Mouse (Mus musculus) adrenal gland, postnatal 14 days (tissue): ENCODE measurements around the gene Lsm14b. TPM values are rescaled to one million over a fixed set of nuclear protein-coding genes. Genes with fewer than 3 reads are reported as not detected.

ENCODE experiments used
- DNase-seq: peaks from one replicate; pipeline ENCODE4 v3.0.0; 2021; ENCODE audit warnings: mixed read lengths
- long read RNA-seq, 2 experiments: library from polyadenylated mRNA; stranded (forward); transcript quantifications; one replicate each; pipeline ENCODE4 v2.0.0; 2021
- total RNA-seq: library from RNA; stranded (reverse); gene quantifications from 2 replicates; pipeline ENCODE4 v1.2.3, GENCODE M21; 2021

Gene Lsm14b
- total RNA-seq, result 36.0 and 36.8 TPM in 2 replicates
- long read RNA-seq, experiment 1, partial matches to known transcripts, result 0 of 1 reads
- long read RNA-seq, experiment 1, other reads (novel, unspliced or antisense), result 1 of 1 reads
- long read RNA-seq, experiment 2, partial matches to known transcripts, result 0 of 6 reads
- long read RNA-seq, experiment 2, other reads (novel, unspliced or antisense), result 4 of 6 reads

DNA sequence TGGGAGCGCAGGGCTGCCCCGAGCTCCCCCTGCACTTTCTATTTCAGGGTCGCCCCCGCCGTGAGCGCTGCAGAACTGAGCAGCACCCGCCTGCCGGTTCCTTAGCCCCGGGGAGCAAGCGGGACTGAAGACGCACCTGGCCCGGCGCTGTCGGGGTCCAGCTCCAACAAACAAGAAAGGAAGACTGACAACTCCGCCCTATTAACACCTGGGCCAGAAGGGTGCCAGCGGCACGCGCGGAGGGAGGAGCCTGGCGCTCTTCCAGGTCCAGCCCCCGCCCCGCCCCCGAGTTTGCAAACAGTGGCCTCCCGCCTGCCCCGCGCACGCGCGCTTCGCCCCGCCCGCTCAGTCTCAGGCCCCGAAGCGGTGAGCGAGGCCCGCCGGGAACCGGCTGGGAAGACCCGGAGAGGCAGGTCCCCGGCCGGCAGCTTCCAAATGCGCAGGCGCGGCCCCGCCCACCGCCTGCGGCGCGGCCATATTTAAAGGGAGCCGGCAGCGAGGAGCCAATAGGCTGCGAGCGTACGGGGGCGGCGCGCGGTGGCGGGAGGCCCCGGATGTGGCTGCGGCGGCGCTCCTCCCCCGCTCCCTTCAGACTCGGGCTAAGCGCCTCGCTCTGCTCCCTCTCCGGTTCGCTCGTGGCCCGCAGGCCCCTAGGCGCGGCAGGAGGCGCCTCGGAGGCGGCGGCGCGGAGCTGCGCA, at the start of gene Lsm14b:
Gene Lsm14b (plus strand): TSS at position 587 of the 698 bp plus-strand sequence.
- peak; percentile 100 for DNase-seq

GRCm38 (mm10) chr2:179975851-179976250, 48.9 kb upstream of the Lsm14b start:
- peak; percentile 50 for DNase-seq

DNA sequence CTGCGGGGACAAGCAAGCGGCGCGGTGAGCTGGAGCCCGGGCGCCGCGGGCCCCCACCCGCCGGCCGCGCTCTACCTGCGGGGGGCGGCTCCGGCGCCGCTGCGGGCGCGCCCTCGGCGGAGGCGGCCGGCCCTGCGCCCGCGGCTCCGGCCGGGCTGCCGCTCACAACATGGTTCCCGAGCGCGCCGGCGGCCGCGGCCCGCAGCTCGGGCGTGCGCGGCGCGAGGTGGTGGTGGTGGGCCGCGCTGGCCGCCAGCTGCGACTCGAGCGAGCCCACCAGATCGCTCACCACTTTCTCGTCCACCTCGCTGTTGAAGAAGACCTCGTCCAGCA, 48.5 kb upstream of the Lsm14b start:
- no peak for DNase-seq

DNA sequence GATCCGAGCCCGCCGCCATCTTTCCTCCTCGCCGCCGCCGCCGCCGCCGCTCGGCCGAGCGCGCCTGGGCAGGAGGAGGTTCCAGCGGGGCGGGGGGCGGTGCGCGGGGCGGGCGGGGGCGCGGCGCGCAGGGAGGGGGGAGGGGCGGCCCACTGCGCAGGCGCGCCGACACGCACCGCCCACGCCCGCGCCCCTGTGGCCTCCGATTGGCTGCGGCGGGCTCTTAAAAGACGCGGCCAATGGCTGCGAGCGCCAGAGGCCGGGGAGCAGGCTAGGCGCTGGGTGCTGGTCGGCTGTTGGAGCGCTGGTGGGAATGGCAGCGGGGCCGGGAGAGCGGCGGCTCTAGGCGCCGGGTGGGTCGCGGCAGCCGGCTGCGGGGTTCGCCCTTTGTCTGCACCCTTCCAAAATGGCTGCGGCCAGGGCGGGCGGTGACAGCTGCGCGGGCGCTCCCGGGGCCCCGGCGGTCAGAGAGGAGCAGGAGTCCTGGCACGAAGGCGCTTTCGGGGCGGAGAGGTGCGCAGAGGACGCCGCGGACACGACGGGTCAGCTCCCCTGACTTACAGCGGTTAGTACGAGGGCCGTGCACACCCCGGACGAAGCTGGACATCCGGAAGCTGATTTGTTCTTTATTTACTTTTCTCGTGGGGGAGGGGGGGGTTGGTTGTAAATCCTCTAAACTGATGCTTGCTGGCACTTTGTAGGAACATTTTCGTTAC, 48.0 kb upstream of the Lsm14b start, which contains the start of gene Taf4:
Gene Taf4 (minus strand): TSS at position 19 of the 716 bp plus-strand sequence.
- peak; percentile 93 for DNase-seq

DNA sequence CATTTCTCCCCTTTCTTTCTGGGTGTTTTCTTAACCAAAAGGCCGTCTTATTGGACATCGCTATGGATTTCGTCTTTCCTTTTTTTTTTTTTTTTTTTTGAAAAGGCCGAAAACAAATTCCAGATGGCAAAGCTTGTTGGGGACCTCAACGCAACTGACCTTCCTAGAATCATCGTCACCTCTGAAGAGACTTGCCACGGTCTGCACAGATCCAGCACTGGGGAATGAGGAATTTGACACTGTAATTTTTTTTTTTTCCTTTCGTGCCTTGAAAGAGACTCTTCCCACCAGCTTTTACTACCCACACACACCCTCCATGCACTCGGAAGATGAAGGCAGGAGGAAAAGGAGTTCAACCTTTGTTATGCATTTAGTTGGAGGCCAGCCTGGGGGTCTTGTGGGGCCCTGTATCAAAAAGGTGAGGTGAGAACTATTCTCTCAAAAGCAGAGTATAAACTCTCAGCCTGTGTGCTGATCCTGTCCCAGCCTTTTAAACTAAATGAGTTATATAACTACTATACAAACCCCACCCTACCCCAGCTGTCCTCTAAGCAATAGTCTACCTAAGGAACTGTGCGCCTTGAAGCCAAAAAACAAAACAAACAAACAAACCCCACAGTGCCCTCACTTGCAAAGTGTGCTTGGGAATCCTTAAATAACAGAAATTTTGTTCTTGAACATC, 47.3 kb upstream of the Lsm14b start:
- no peak for DNase-seq

DNA sequence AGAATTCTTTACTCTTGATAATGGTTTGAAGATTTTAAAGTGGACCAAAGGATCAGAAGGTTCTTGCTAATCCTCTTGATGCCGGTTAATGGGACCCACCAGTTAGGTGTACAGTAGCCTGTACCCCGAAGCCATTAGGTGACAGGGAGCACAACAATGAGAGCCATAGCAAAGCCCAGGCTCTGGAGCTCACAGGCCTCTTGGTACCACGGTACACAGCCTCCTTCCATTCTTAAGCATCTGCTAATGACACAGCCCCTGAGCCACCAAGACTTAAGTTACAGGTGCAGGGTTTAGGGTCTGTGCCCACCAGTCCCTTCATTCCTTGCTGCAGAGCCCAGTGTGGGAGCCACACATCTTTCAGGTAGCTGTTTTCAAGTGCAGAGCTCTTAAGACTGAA, 46.5 kb upstream of the Lsm14b start:
- no peak for DNase-seq

- DNase-seq, result peak; percentile 66
These were observed 45.0 kb upstream of the Lsm14b start for GRCm38 (mm10) chr2:179979836-179980235.

GRCm38 (mm10) chr2:179980616-179981015, 44.2 kb upstream of the Lsm14b start:
- no peak for DNase-seq

DNA sequence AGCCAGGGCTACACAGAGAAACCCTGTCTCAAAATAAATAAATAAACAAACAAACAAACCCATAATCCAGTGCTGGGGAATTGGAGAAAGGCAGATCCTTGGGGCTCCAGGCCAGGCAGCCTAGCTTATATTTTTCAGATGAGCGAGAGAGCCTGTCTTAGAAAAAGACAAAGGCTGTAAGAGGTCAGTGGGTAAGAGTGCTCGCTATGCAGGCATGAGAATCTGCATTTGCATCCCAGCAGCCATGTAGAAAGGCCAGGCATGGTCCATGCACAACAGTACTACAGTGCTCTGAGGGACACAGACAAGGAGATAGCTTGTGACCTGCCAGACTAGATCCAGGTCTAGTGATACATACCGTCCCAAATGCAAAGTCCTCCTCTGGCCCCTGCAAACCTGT, 42.1 kb upstream of the Lsm14b start:
- DNase-seq, result no peak

DNA sequence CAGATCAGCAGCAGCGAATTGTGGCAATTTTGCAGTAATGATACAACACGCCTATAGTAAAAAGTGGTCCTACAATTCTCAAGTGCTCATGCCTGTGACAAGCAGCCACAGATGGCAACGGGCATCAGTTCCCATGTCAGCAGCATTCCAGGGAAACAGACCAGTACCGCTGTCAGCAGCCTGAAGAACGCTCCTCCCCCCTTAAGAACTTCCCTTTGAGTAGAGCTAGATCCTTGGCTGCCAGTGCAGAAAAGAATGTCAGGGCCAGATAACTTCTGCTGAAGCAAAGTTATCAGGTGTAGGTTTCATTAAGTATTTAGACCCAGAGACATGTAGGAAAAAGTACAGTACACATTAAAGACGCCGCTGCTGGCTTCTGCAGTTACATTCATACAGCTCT, 40.0 kb upstream of the Lsm14b start:
- peak; percentile 29 for DNase-seq

DNA sequence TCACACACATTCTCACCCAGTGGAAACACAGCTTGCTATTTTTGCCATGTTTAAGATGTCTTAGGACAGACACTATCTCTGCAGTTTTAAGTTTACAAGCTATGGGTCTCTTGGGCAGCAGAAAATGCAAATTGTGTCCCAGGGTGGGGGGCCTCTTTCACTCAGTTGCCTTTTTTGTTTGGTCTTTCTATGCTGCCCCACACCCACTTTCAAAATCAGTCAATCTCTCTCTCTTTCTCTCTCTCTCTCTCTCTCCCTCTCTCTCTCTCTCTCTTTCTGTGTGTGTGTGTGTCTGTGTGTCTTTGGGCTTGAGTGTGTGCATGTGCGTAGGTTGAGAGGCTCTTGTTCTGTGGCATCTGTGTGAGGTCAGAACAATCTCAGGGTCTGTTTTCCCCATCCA, 39.1 kb upstream of the Lsm14b start:
- DNase-seq, result no peak

- no peak for DNase-seq
These were observed 38.3 kb upstream of the Lsm14b start for GRCm38 (mm10) chr2:179986437-179987022.

- DNase-seq, result no peak
These were observed 35.7 kb upstream of the Lsm14b start for GRCm38 (mm10) chr2:179989098-179989497.

GRCm38 (mm10) chr2:179993071-179993470, 31.7 kb upstream of the Lsm14b start:
- DNase-seq, result no peak

GRCm38 (mm10) chr2:179998431-179998830, 26.4 kb upstream of the Lsm14b start:
- no peak for DNase-seq

- DNase-seq, result no peak
These were observed 23.2 kb upstream of the Lsm14b start for GRCm38 (mm10) chr2:180001635-180002034.

DNA sequence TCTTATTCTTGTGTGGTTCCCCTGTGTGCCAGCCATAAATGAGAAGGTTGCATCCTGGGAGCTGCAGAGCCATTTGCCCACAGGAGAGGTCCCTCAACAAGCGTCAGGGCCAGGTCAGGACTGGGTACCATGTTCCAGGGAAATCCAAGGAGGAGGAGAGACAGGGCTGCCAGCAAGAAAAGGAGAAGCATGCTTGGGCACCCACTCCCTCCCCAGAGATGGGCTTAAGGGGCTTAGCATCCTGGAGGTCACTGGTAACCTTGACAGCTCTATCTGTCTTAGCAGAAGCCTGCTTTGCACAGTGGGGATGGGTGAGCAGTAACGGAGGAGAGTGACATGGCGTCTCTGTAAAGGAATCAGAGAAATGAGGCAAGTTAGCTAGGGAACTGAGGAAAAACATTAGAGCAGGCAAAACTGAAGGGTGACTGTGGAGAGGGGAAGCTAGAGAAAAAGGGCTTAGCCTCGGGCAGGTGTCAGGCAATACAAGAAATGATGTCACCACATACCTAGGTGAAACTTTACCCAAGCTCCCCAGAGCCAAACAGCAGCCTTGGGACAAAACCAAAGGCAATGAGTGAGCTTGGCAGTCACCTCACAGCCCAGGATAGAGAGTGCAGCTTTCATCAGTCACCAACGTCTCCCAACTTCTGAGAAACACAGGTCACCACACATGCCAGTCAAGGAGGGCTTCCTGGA, 19.0 kb upstream of the Lsm14b start:
- DNase-seq, result no peak

DNA sequence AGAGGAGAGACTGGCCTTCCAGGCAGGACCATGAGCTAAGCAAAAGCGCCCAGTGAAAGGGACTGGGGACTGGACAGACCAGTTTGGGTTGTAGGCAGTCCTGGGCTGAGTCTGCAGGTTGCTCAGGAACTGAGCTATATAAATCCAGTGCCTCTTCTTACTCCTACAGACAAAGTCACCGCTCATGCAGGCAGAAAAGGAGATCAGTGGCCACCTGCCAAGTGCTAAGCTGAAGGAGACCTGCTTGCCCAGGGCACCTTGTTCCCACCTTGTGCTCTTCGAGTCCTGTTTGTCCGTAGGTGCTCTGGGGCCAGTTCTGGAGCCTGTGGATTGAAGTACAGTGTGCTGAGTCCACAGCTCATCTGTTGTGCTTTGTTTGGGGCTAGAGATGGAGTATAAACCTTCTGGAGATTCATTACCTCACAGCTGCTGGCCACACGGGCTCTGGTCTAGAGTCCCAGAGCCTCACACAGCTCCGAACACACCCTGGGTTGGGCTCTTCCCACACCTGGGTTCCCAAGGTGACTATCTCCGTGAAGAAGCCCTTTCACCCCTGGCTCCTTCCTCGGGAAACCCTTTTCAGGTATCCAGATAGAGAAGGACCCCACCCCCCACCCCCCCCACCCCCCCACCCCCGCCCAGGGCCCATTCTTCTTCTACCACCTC, 18.3 kb upstream of the Lsm14b start:
- no peak for DNase-seq

DNA sequence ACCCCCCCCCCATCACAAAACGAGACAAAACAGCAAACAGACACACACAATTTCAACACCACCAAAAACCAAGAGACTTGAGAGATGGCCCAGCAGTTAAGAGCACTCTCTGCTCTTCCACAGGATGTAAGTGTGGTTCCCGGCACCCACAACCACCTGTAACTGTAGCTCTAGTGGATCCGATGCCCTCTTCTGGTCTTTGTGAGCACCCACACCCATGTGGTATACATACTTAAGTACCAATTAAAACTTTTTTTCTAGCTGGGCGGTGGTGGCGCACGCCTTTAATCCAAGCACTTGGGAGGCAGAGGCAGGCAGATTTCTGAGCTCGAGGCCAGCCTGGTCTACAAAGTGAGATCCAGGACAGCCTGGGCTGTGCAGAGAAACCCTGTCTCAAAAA, 14.1 kb upstream of the Lsm14b start:
- no peak for DNase-seq

DNA sequence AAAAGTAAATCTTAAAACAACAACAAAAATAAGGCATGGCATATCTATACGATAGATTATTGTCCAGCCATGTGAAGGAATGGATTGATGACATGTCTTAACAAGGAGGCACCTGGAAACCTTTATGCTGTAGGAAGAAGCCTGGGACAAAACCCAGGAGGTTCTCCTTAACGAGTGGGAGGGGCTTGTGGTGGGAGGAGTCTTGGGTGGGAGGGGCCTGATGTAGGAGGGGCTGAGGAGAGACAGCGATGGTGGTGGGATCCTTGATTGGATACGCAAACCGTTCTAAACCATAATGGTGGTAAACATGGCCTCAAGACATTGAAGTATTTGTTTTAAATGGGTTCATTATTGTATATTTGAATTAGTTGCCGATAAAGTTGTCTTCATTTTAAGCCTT, 13.4 kb upstream of the Lsm14b start:
- DNase-seq, result no peak

DNA sequence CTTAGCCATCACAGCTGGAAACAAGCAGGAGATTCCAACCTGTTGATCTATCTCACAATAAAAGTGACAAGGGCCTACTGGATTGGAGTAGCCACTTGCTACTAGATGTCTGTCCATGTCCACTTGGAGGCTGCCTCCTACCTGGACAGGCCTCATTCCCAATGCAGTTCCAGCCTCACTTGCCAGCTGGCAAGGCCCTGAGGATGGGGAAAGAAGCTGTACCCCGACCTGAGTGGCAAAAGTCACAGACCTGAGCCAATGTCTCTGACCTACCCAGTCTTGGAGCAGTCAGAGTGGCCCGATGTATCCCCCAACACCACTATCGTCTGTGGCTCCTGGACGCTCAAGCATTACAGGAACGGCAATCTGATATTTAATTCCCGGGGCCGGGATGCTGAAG, 11.1 kb upstream of the Lsm14b start:
- no peak for DNase-seq
